Mouse (Mus musculus) CH12.LX (cell line): Measurements from ENCODE around the gene Pck2.
A peak's percentile ranks its signal among the peaks of the same experiment; 100 is the strongest.

ENCODE experiments used
- CTCF ChIP-seq, 2 experiments: IDR thresholded peaks in 1 of 2; conservative IDR thresholded peaks in 1 of 2; 2 replicates each; pipeline ENCODE4 v1.5.1; 2011 to 2012; ENCODE audit warnings: low read depth in 2 of 2, low read length in 2 of 2, improper control_type of control experiment in 1 of 2, inconsistent platforms in 1 of 2, mild to moderate bottlenecking in 1 of 2, moderate library complexity in 1 of 2
- EP300 ChIP-seq: IDR thresholded peaks from 2 replicates; pipeline ENCODE4 v1.6.1; 2011; ENCODE audit warnings: low read length, improper control_type of control experiment
- JUND ChIP-seq: conservative IDR thresholded peaks from 2 replicates; pipeline ENCODE4 v1.6.1; 2011; ENCODE audit warnings: low read depth, low read length, improper control_type of control experiment
- MAX ChIP-seq: IDR thresholded peaks from 2 replicates; pipeline ENCODE4 v1.6.1; 2011; ENCODE audit warnings: low read length, improper control_type of control experiment
- NRF1 ChIP-seq: IDR thresholded peaks from 2 replicates; pipeline ENCODE4 v1.6.1; 2014; ENCODE audit warnings: low read depth, mild to moderate bottlenecking, inconsistent platforms, low read length, improper control_type of control experiment, moderate library complexity
- POLR2A ChIP-seq: IDR thresholded peaks from 2 replicates; pipeline ENCODE4 v1.6.1; 2011; ENCODE audit warnings: low read depth, mild to moderate bottlenecking, improper control_type of control experiment, low read length
- TBP ChIP-seq: conservative IDR thresholded peaks from 2 replicates; pipeline ENCODE4 v1.6.1; 2011; ENCODE audit warnings: low read depth, low read length, improper control_type of control experiment
- ZC3H11A ChIP-seq: IDR thresholded peaks from 2 replicates; pipeline ENCODE4 v1.6.1; 2012; ENCODE audit warnings: low read depth, mild to moderate bottlenecking, inconsistent platforms, low read length, improper control_type of control experiment
- ZKSCAN1 ChIP-seq: IDR thresholded peaks from 2 replicates; pipeline ENCODE4 v1.6.1; 2012; ENCODE audit warnings: low read depth, inconsistent platforms, low read length, improper control_type of control experiment, borderline replicate concordance

DNA sequence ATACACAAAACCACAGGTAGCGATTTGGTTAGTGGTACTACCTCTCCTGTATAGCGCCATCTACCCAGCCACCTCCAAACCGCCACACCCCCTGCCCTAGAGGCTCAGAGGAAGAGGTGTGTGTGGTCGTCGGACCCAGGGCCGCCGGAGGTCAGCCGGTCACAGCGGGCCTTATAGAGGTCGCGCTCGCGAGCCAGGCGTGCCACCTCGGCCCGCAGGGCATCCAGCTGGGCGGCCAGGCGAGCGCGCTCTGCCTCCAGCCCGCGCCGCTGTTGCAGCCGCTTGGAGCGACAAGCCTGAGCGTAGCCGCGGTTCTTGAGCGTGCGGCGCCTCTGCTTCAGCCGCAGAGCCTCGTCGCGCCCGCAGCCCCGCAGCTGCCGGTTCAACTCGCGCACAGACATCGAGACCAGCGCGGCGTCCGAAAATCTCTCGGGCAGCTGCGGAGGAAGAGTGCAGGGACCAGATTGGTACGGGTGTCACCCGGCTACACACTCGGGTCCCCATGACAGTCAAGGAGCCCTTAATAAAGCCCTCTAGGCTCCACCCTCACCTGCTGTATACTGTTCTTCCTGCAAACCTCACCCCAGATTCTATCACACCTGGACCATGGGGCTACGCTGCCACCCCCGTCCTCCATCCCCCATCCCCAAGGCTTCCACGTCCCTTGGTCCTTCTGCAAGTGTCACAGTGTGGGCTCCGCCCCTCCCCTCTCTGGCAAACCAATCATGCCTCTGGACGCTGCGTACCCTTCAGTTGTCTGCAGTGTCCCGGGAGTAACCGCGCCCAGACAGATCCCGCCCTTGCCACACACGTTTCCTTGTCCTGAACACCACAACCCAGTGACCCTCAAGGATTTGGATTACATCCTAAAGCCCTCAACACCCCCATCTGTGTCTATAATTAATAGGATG, 19.4 kb upstream of the Pck2 start:
- TF ChIP-seq NRF1 (no peak), POLR2A (no peak), ZKSCAN1 (no peak), CTCF (conservative IDR thresholded peaks at IDR 0.05 in 1 of 2, IDR thresholded peaks at IDR 0.05 in 1 of 2; ENCODE audit: low read depth in 2 of 2, low read length in 2 of 2) (peak in 1 of 2 experiments; percentile 47; a peak in 2 of 4 replicates), MAX (no peak), JUND (no peak), ZC3H11A (no peak), TBP (no peak), EP300 (no peak)
